Mouse (Mus musculus): ENCODE data around the gene Fbxo17.

DNA sequence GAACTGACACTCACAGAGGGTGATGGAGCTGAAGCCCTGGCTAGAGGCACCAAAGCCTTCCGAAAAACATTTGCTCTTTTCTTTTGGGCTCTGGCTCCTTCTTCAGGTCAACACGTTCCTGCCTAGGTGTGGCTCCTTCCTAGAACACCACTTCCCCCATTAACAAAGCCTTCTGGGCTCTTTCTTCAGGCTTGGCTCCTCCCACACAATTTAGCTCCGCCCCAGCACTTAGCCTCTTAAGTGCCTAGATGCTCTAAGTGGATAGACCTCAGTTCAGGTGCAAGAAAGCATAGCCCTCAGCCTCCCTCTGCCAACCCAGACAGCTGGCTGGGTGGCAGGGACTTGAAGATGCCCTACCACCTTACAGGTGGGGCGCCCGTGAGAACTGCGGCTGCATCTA lies 19.1 kb downstream of the Fbxo17 start:
- no peak for TF ChIP-seq POLR2AphosphoS5 (IDR thresholded peaks at IDR 0.05; ENCODE audit: insufficient replicate concordance, low read depth, low read length)
- TF ChIP-seq CTCF (IDR thresholded peaks at IDR 0.05; ENCODE audit: low read depth, low read length) = no peak
- no peak for TF ChIP-seq GATA2 (IDR thresholded peaks at IDR 0.05; ENCODE audit: borderline replicate concordance, low read depth, low read length)
- no peak for TF ChIP-seq GATA1 (IDR thresholded peaks at IDR 0.05; ENCODE audit: borderline replicate concordance, low read length)
